Mouse (Mus musculus) MEL (cell line): ENCODE measurements around the gene Fhit. TPM values are rescaled to one million over a fixed set of nuclear protein-coding genes. Genes with fewer than 3 reads are reported as not detected.

Experiments used
- DNase-seq: peaks from one replicate; pipeline ENCODE4 v3.0.0; 2011; ENCODE audit warnings: low read depth, low spot score
- H3K27ac ChIP-seq: 2 replicates; pipeline ENCODE4 v1.5.1; 2012; ENCODE audit warnings: low read depth, mild to moderate bottlenecking, control low read depth, low read length, moderate library complexity; ENCODE audit not compliant: control insufficient read depth
- H3K27me3 ChIP-seq, 2 experiments: fragments of 150-350 bp in 1 of 2; sonication (generic) in 1 of 2; 2 replicates each; pipeline ENCODE4 v1.6.1; 2012; ENCODE audit warnings: low read length in 2 of 2, mild to moderate bottlenecking in 2 of 2, improper control_type of control experiment in 1 of 2, moderate library complexity in 1 of 2; ENCODE audit not compliant: insufficient read depth in 2 of 2, control insufficient read depth in 1 of 2
- H3K36me3 ChIP-seq, 2 experiments: 2 replicates each; pipeline ENCODE4 v1.6.1; 2012 to 2014; ENCODE audit warnings: low read length in 2 of 2, improper control_type of control experiment in 1 of 2, inconsistent platforms in 1 of 2, mild to moderate bottlenecking in 1 of 2; ENCODE audit not compliant: insufficient read depth in 2 of 2, control insufficient read depth in 1 of 2
- H3K4me1 ChIP-seq, 2 experiments: fragments of 150-350 bp in 1 of 2; sonication (generic) in 1 of 2; 2 replicates each; pipeline ENCODE4 v1.6.1; 2012; ENCODE audit warnings: low read length in 2 of 2, improper control_type of control experiment in 1 of 2, mild to moderate bottlenecking in 1 of 2; ENCODE audit not compliant: insufficient read depth in 2 of 2, control insufficient read depth in 1 of 2
- H3K4me3 ChIP-seq, 2 experiments: fragments of 150-350 bp in 1 of 2; sonication (generic) in 1 of 2; 2 replicates each; pipeline ENCODE4 v1.5.1; 2012; ENCODE audit warnings: low read depth in 2 of 2, low read length in 2 of 2, mild to moderate bottlenecking in 2 of 2, moderate library complexity in 2 of 2, control low read depth in 1 of 2, improper control_type of control experiment in 1 of 2; ENCODE audit not compliant: control insufficient read depth in 1 of 2, insufficient read depth in 1 of 2
- H3K79me2 ChIP-seq: 2 replicates; pipeline ENCODE4 v1.6.1; 2012; ENCODE audit warnings: mild to moderate bottlenecking, low read length, moderate library complexity; ENCODE audit not compliant: control insufficient read depth, poor library complexity, insufficient read depth
- H3K9ac ChIP-seq: 2 replicates; pipeline ENCODE4 v1.6.1; 2012; ENCODE audit warnings: low read depth, mild to moderate bottlenecking, control low read depth, low read length, moderate library complexity; ENCODE audit not compliant: control insufficient read depth, poor library complexity, severe bottlenecking
- H3K9me3 ChIP-seq: fragments of 150-350 bp; sonication (generic); replicated peaks from 2 replicates; pipeline ENCODE4 v1.6.1; 2012; ENCODE audit warnings: mild to moderate bottlenecking, low read length, improper control_type of control experiment, moderate library complexity; ENCODE audit not compliant: insufficient read depth
- BHLHE40 ChIP-seq: IDR thresholded peaks from 2 replicates; pipeline ENCODE4 v1.6.1; 2012; ENCODE audit warnings: low read depth, mild to moderate bottlenecking, inconsistent platforms, low read length, improper control_type of control experiment, borderline replicate concordance
- CHD1 ChIP-seq: IDR thresholded peaks from 2 replicates; pipeline ENCODE4 v1.6.1; 2012; ENCODE audit warnings: low read depth, mild to moderate bottlenecking, inconsistent platforms, low read length, improper control_type of control experiment
- CTCF ChIP-seq, 3 experiments: IDR thresholded peaks in 2 of 3; conservative IDR thresholded peaks in 1 of 3; 2 replicates each; pipeline ENCODE4 v1.5.1; 2011 to 2012; ENCODE audit warnings: low read length in 3 of 3, low read depth in 2 of 3, mild to moderate bottlenecking in 2 of 3, improper control_type of control experiment in 1 of 3, inconsistent platforms in 1 of 3, mixed read lengths in 1 of 3, moderate library complexity in 1 of 3; ENCODE audit not compliant: control insufficient read depth in 1 of 3, insufficient read depth in 1 of 3, poor library complexity in 1 of 3, severe bottlenecking in 1 of 3
- ELF1 ChIP-seq: IDR thresholded peaks from 2 replicates; pipeline ENCODE4 v1.6.1; 2014; ENCODE audit warnings: low read depth, mild to moderate bottlenecking, inconsistent platforms, low read length, improper control_type of control experiment, moderate library complexity
- EP300 ChIP-seq, 2 experiments: IDR thresholded peaks; 2 replicates each; pipeline ENCODE4 v1.6.1; 2011; ENCODE audit warnings: improper control_type of control experiment in 2 of 2, low read length in 2 of 2, low read depth in 1 of 2, mild to moderate bottlenecking in 1 of 2
- GATA1 ChIP-seq: IDR thresholded peaks from 2 replicates; pipeline ENCODE4 v1.6.1; 2011; ENCODE audit warnings: low read depth, low read length, improper control_type of control experiment
- MAZ ChIP-seq: IDR thresholded peaks from 2 replicates; pipeline ENCODE4 v1.6.1; 2012; ENCODE audit warnings: low read depth, mild to moderate bottlenecking, inconsistent platforms, low read length, improper control_type of control experiment
- MXI1 ChIP-seq: IDR thresholded peaks from 2 replicates; pipeline ENCODE4 v1.6.1; 2011; ENCODE audit warnings: mild to moderate bottlenecking, low read depth, low read length, improper control_type of control experiment
- MYC ChIP-seq: IDR thresholded peaks from 2 replicates; pipeline ENCODE4 v1.6.1; 2011; ENCODE audit warnings: low read depth, mild to moderate bottlenecking, low read length, improper control_type of control experiment, moderate library complexity
- POLR2A ChIP-seq, 2 experiments: IDR thresholded peaks; 2 replicates each; pipeline ENCODE4 v1.6.1; 2011 to 2012; ENCODE audit warnings: low read length in 2 of 2, mild to moderate bottlenecking in 2 of 2, control low read depth in 1 of 2, improper control_type of control experiment in 1 of 2, low read depth in 1 of 2, moderate library complexity in 1 of 2; ENCODE audit not compliant: control insufficient read depth in 1 of 2, insufficient read depth in 1 of 2, poor library complexity in 1 of 2
- POLR2AphosphoS2 ChIP-seq: IDR thresholded peaks from 2 replicates; pipeline ENCODE4 v1.6.1; 2011; ENCODE audit warnings: low read length, improper control_type of control experiment
- POLR2AphosphoS5 ChIP-seq: IDR thresholded peaks from 2 replicates; pipeline ENCODE4 v1.6.1; 2012; ENCODE audit warnings: low read depth, borderline replicate concordance, mild to moderate bottlenecking, inconsistent platforms, low read length, moderate library complexity, mixed read lengths
- RAD21 ChIP-seq: IDR thresholded peaks from 2 replicates; pipeline ENCODE4 v1.6.1; 2011; ENCODE audit warnings: mild to moderate bottlenecking, low read depth, low read length, improper control_type of control experiment
- SIN3A ChIP-seq: IDR thresholded peaks from 2 replicates; pipeline ENCODE4 v1.6.1; 2012; ENCODE audit warnings: low read length, improper control_type of control experiment, inconsistent platforms
- TAL1 ChIP-seq: IDR thresholded peaks from 2 replicates; pipeline ENCODE4 v1.6.1; 2012; ENCODE audit warnings: mild to moderate bottlenecking, inconsistent platforms, low read length, moderate library complexity, mixed read lengths
- TBP ChIP-seq: IDR thresholded peaks from 2 replicates; pipeline ENCODE4 v1.8.0; 2011; ENCODE audit warnings: low read depth, low read length, improper control_type of control experiment
- TCF12 ChIP-seq: IDR thresholded peaks from 2 replicates; pipeline ENCODE4 v1.6.1; 2014; ENCODE audit warnings: low read depth, mild to moderate bottlenecking, inconsistent platforms, low read length, improper control_type of control experiment, moderate library complexity
- USF1 ChIP-seq: IDR thresholded peaks from 2 replicates; pipeline ENCODE4 v1.6.1; 2014; ENCODE audit warnings: low read depth, mild to moderate bottlenecking, inconsistent platforms, low read length, improper control_type of control experiment, moderate library complexity
- ZNF384 ChIP-seq: IDR thresholded peaks from 2 replicates; pipeline ENCODE4 v1.6.1; 2012; ENCODE audit warnings: low read depth, mild to moderate bottlenecking, inconsistent platforms, low read length, improper control_type of control experiment
- polyA plus RNA-seq, 2 experiments: library from polyadenylated mRNA; stranded (reverse) in 1 of 2; unstranded in 1 of 2; fragments of >175 nt in 1 of 2; fragments of >200 nt in 1 of 2; gene quantifications; 2 replicates each; pipeline versions ENCODE4 v1.2.1 to v1.2.4; 2012; ENCODE audit warnings: low replicate concordance in 2 of 2, low read depth in 1 of 2; ENCODE audit not compliant: insufficient read length in 2 of 2, insufficient read depth in 1 of 2, missing spikeins in 1 of 2
- total RNA-seq: library from RNA; depleted of rRNA; stranded (reverse); fragments of 300-350 nt; gene quantifications from 2 replicates; pipeline ENCODE4 v1.2.3, GENCODE M21; 2012

Fhit gene
- total and polyA plus RNA-seq, 3 experiments: 0.77 to 1.3 TPM; not detected in 1

DNA sequence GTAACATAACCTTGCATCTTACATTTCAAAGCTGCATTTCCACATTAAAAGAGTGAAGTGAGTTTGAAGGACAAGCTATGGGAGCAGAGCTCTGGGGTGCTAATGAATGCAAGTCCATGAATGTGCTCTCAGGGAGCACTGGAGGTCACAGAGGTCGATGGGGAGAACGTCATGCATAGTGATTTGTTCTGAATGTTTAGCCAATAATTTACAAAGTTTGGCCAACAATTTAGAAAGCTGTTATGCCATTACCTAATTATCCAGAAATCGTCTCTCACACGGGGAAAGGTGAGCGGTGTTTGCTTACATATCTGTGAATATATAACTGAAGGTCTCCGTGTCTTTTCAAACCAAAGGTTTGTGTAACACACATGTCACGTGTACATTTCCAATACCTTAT is 2.8 kb downstream of the Fhit start:
- TF ChIP-seq EP300 (IDR thresholded peaks at IDR 0.05; ENCODE audit: low read depth in 1 of 2, low read length in 2 of 2) (no peak), TAL1 (no peak), TBP (no peak), MXI1 (no peak), SIN3A (no peak), MYC (no peak), USF1 (no peak), POLR2A (IDR thresholded peaks at IDR 0.05; ENCODE audit: control insufficient read depth in 1 of 2, insufficient read depth in 1 of 2, low read depth in 1 of 2, low read length in 2 of 2, poor library complexity in 1 of 2) (no peak), TCF12 (no peak), GATA1 (no peak), POLR2AphosphoS5 (no peak), RAD21 (no peak), ZNF384 (no peak), CHD1 (no peak), POLR2AphosphoS2 (no peak), MAZ (no peak)

DNA sequence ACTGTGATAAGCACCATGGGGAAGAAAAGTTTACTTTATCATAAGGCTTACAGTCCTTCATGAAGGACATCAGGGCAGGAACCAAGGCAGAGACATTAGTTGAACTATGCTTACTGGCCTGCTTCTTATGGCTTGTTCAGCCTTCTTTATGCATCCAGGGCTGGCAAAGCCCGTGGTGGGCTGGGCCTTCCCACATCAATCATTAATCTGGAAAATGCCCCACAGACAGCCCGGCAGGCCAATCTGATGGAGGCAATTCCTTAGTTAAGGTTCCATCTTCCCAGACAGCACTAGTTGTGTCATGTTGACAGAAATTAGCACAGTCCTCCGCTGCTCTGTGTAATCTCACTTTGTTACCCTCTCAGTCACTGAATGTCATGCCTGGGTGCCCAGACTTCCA is 4.1 kb downstream of the Fhit start:
- Histone ChIP-seq H3K9me3 (no peaks in the 10 kb centered on the region), H3K79me2 (no peaks in the 10 kb centered on the region), H3K4me1 (no peaks in the 10 kb centered on the region), H3K27ac (no peak overlapping the region), H3K9ac (no peak overlapping the region), H3K4me3 (no peak overlapping the region), H3K36me3 (no peaks in the 10 kb centered on the region), H3K27me3 (no peaks in the 10 kb centered on the region)
- no peak for DNase-seq
- TF ChIP-seq CTCF (IDR thresholded peaks at IDR 0.05 in 2 of 3, conservative IDR thresholded peaks at IDR 0.05 in 1 of 3; ENCODE audit: control insufficient read depth in 1 of 3, insufficient read depth in 1 of 3, low read depth in 2 of 3, low read length in 3 of 3, poor library complexity in 1 of 3, severe bottlenecking in 1 of 3) (no peak), POLR2AphosphoS5 (no peak), ELF1 (no peak), BHLHE40 (no peak)

More for the DNA sequence above, 2.8 kb downstream of the Fhit start:
- H3K27me3 ChIP-seq: no peaks in the 10 kb centered on the region
- no peaks in the 10 kb centered on the region for H3K4me1 ChIP-seq
- no peak overlapping the region for H3K9ac ChIP-seq
- H3K36me3 ChIP-seq: no peaks in the 10 kb centered on the region
- no peaks in the 10 kb centered on the region for H3K9me3 ChIP-seq
- H3K4me3 ChIP-seq: no peak overlapping the region
- no peak overlapping the region for H3K27ac ChIP-seq
- no peaks in the 10 kb centered on the region for H3K79me2 ChIP-seq
- DNase-seq: no peak
